Mouse (Mus musculus): ENCODE results near the gene Ncbp3.

DNA sequence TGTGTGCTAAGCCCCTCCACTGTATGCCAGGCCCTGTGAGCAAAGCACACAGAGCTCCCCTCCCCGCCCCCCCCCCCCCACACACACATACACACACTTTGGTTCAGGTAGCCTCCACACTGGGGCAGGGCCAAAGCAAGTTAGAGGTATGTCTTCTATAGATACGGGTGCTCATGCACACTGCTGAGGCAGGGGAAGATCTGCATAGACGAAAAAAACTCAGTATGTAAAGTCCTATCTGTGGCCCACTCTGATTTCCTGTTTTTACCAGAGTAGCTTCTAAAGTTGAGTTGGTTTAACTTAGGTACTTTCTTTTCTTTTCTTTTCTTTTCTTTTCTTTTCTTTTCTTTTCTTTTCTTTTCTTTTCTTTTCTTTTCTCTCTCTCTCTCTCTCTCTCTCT lies 57.7 kb downstream of the Ncbp3 start:
- no peak for TF ChIP-seq E2F4 (IDR thresholded peaks at IDR 0.05; ENCODE audit: insufficient replicate concordance, low read depth, low read length)
- no peak for TF ChIP-seq POLR2A (IDR thresholded peaks at IDR 0.05; ENCODE audit: low read depth, low read length)
- TF ChIP-seq CTCF (conservative IDR thresholded peaks at IDR 0.05 in 1 of 2, IDR thresholded peaks at IDR 0.05 in 1 of 2; ENCODE audit: low read depth in 2 of 2, low read length in 2 of 2) = no peak
- no peak for TF ChIP-seq EP300 (IDR thresholded peaks at IDR 0.05; ENCODE audit: low read length)
- no peak for TF ChIP-seq MYC (IDR thresholded peaks at IDR 0.05; ENCODE audit: low read depth, low read length)
- no peak for TF ChIP-seq RCOR1 (conservative IDR thresholded peaks at IDR 0.05; ENCODE audit: low read depth, low read length)
- TF ChIP-seq MAFK (IDR thresholded peaks at IDR 0.05; ENCODE audit: insufficient replicate concordance, low read length) = no peak
- no peak for TF ChIP-seq BHLHE40 (IDR thresholded peaks at IDR 0.05; ENCODE audit: low read depth, low read length)
- no peak for TF ChIP-seq POLR2AphosphoS2 (IDR thresholded peaks at IDR 0.05; ENCODE audit: low read depth, low read length)
- TF ChIP-seq KAT2A (IDR thresholded peaks at IDR 0.05; ENCODE audit: insufficient replicate concordance, low read length) = no peak

Measured in CH12.LX (cell line).